Mouse (Mus musculus) hindbrain, embryonic 14.5 days (tissue): ENCODE measurements around the gene Extl2. TPM values are rescaled to one million over a fixed set of nuclear protein-coding genes. Genes with fewer than 3 reads are reported as not detected.

Source experiments
- ATAC-seq: fragments of 200-750 bp; cut with Nextera tagmentation; 2 replicates; pipeline ENCODE4 v1.8.0; 2017; ENCODE audit warnings: moderate number of reproducible peaks, mild to moderate bottlenecking, moderate TSS enrichment, moderate library complexity; ENCODE audit not compliant: low FRiP score
- DNase-seq: peaks from one replicate; pipeline ENCODE4 v3.0.0-alpha.2; 2015; ENCODE audit warnings: low spot score
- H3K27ac ChIP-seq: fragments of 300-500 bp; sonication (generic); 2 replicates; pipeline ENCODE4 v1.5.1; 2014; ENCODE audit warnings: mild to moderate bottlenecking, moderate library complexity
- H3K27me3 ChIP-seq: fragments of 300-500 bp; sonication (generic); 2 replicates; pipeline ENCODE4 v1.6.1; 2014; ENCODE audit warnings: mild to moderate bottlenecking, low read length, mixed read lengths; ENCODE audit not compliant: control insufficient read depth, insufficient read depth
- H3K36me3 ChIP-seq: fragments of 300-500 bp; sonication (generic); replicated peaks from 2 replicates; pipeline ENCODE4 v1.6.1; 2014; ENCODE audit not compliant: control insufficient read depth, insufficient read depth
- H3K4me1 ChIP-seq: fragments of 300-500 bp; sonication (generic); replicated peaks from 2 replicates; pipeline ENCODE4 v1.6.1; 2014; ENCODE audit warnings: antibody characterized with exemption, low read length, mixed read lengths; ENCODE audit not compliant: control insufficient read depth, insufficient read depth
- H3K4me2 ChIP-seq: fragments of 300-500 bp; sonication (generic); replicated peaks from 2 replicates; pipeline ENCODE4 v1.6.1; 2014; ENCODE audit warnings: mild to moderate bottlenecking, moderate library complexity
- H3K4me3 ChIP-seq: fragments of 300-500 bp; sonication (generic); replicated peaks from 2 replicates; pipeline ENCODE4 v1.5.1; 2014; ENCODE audit warnings: mild to moderate bottlenecking, low read length
- H3K9ac ChIP-seq: fragments of 300-500 bp; sonication (generic); 2 replicates; pipeline ENCODE4 v1.6.1; 2014
- H3K9me3 ChIP-seq: fragments of 300-500 bp; sonication (generic); 2 replicates; pipeline ENCODE4 v1.6.1; 2016; ENCODE audit warnings: low read length; ENCODE audit not compliant: control insufficient read depth
- WGBS: fragments of 180-500 bp; shearing (Covaris S2); extraction: QIAGEN DNeasy Blood & Tissue Kit; methylation state at CpG from one replicate; pipeline ENCODE4 v1.1.7; 2014; 5-methylcytosine and 5-hydroxymethylcytosine counted together
- polyA plus RNA-seq: library from polyadenylated mRNA; unstranded; fragments of >200 nt; fragmentation: Nextera tagmentation; extraction: Ambion mirVana; gene quantifications from 2 replicates; pipeline ENCODE4 v1.2.1, GENCODE M21; 2014

The Extl2 gene
- polyA plus RNA-seq, 1 experiment from 2014 or later = 43.7 TPM

DNA sequence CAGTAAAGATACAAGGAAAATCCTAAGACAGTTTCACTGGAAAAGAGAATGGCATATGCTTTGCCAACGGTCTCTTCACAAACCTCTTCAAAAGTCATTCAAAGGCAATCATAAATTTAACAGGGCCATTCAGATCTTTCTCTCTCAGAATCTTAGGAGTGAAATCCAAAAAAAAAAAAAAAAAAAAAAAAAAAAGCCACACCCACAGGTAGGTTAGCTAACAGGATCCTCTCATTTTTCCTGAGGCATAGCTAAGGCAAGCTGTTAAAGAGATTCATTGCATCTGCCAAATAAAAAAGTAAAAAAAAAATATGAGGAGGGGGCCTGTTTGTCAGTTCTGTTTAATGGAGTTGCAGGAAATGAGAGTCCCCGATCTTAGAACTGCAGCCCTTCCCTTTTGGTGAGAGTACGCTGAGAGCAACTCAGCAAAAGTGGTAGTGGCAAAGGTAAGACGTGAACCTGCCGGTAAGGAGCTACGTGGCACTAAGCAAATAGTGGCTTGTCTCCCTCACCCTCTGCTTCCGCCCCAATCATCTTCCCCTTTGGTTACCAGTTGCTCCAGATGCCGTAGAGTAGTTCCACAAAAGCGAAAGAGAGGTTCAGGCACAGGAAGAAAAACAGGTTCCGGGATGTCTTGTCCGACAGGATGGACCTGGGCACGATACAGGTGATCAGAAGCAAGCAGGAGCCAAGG, 831 bp upstream of the Extl2 start:
- peak overlapping the region; percentile 87 for H3K27ac ChIP-seq
- H3K4me3 ChIP-seq = peak overlapping the region; percentile 89
- peak overlapping the region; percentile 71 for H3K4me2 ChIP-seq
- H3K36me3 ChIP-seq = peaks cover 16% of the 10 kb centered on the region
- 9% methylated on average over 12 of the region's 12 CpGs for WGBS
- ATAC-seq = peak; percentile 5; the same call in 1 of the 2 replicates
- peak overlapping the region; percentile 96 for H3K9ac ChIP-seq
- H3K9me3 ChIP-seq = no peaks in the 10 kb centered on the region
- H3K27me3 ChIP-seq = no peaks in the 10 kb centered on the region
- DNase-seq = peak; percentile 28
- H3K4me1 ChIP-seq = peaks cover 29% of the 10 kb centered on the region

DNA sequence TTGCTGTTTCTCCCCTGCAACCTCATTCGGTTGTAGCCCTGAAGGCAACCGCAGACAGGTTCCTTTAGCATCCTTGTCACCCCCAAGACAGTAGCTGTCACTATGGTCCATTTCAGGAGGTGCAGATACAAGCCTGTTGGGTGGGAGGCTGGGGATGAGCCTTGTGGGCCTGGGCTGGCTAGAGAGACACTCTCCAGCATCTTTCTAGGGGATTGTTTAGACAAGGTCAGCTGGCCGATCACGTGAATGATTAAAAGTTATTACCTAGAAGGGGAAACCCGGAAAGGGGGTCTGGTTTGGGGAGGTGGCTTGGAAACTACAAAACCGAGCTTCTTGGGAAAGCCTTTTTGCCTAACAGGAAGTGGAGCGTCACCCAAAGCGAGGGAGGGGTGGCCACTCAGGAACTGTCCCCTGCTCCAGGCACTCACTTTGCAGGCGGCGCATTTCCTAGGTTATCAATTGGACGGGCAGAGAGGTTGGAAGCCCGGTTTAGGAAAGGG, 729 bp downstream of the Extl2 start:
- under 1% methylated on average over 12 of the region's 12 CpGs for WGBS
- peak; percentile 80 for ATAC-seq
- Histone ChIP-seq H3K4me2 (peak overlapping the region; percentile 71), H3K27ac (peak overlapping the region; percentile 87), H3K36me3 (peaks cover 9% of the 10 kb centered on the region), H3K27me3 (no peaks in the 10 kb centered on the region), H3K4me1 (peaks cover 29% of the 10 kb centered on the region), H3K9ac (peak overlapping the region; percentile 96), H3K9me3 (no peaks in the 10 kb centered on the region), H3K4me3 (peak overlapping the region; percentile 89)
- peak; percentile 80 for DNase-seq

DNA sequence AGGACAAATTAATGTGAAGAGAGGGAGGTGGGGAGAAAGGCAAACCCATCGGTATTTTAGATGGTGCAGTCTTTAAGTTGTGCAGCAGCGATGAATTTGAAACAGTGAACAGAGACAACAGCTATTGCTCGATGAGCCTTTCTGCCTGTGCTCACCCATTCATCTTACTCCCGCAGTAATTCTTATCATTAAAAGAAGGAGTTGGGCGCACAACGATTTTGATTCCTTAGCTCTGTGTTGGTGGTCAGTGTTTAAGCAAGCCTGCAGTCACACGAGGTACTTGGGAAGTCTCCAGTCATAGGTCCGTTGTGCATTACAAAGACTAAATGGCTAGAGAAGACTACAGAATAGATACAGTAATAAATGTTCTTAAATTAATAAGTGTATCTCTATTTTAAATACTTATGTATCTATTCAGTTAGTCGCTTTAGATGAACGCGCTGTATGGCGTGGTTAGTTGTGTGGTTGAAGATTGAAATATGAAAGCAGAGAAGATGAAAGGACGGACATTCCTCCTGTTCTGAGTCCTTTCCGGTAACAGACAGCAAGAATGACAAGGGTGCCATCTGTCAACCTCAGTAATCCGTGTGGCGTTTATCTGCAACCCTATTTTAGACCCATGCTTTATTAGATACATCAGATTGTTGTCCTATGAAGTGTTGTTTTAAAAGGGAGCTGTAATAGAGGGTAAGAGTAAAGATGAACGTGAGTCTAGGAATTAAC, 2.5 kb downstream of the Extl2 start:
- 80% methylated on average over 17 of the region's 17 CpGs for WGBS
- Histone ChIP-seq H3K4me3 (peak overlapping the region; percentile 89), H3K9me3 (no peaks in the 10 kb centered on the region), H3K9ac (peak overlapping the region; percentile 96; the same call in 1 of the 2 replicates), H3K27ac (no peak overlapping the region), H3K4me1 (peaks cover 29% of the 10 kb centered on the region), H3K36me3 (peaks cover 5% of the 10 kb centered on the region; the same call in 1 of the 2 replicates), H3K4me2 (peak overlapping the region; percentile 71), H3K27me3 (no peaks in the 10 kb centered on the region)
- no peak for ATAC-seq
- DNase-seq = no peak

DNA sequence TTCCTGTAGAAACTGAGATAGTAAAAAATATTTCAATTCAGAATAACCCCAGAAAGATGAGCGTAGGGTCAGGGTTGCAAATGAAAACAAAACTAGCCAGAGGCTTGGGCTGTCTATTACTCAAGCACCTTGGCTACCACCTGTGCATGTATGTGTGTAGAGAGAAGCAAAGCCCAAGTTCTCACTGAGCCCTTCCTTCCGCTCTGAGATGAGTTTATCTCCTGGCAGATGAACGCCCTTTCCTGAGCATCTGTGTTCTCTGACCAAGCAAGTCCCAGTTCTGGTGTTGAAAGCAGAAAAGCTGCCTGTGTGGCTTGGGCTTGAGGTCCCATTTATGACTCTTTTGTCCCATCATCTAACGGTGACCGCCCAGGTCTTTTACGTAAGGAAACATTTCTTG, 7.6 kb downstream of the Extl2 start:
- WGBS = 94% methylated on average over 6 of the region's 6 CpGs

DNA sequence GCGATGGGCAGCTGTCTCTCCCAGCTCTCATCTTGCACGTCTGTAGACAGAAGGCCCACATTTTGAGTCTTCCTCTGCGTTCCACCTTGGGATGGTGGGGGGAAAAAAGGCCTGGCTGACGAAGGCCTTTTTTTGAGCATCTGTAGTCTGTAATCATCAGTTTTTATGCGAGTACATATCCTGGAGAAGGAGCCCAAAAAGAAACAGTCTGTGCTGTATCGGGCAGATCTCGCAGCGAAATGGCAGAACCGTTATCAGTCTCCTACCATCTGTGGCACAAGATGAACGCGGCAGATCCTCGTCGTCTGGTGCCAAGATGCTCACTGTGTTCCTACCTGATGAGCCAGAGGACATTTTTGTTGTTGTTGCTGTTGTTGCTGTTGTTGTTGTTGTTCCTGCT, 8.9 kb downstream of the Extl2 start:
- ATAC-seq (no peak), DNase-seq (no peak)
- Histone ChIP-seq H3K27ac (no peak overlapping the region), H3K9me3 (no peaks in the 10 kb centered on the region), H3K9ac (no peak overlapping the region), H3K36me3 (no peaks in the 10 kb centered on the region; the same call in 1 of the 2 replicates), H3K4me3 (no peak overlapping the region), H3K27me3 (no peaks in the 10 kb centered on the region), H3K4me1 (no peaks in the 10 kb centered on the region), H3K4me2 (no peak overlapping the region)
- WGBS = 89% methylated on average over 13 of the region's 13 CpGs

More for the DNA sequence above, 7.6 kb downstream of the Extl2 start:
- Histone ChIP-seq H3K9me3 (no peaks in the 10 kb centered on the region), H3K4me2 (no peak overlapping the region), H3K4me1 (peaks cover 1% of the 10 kb centered on the region), H3K27me3 (no peaks in the 10 kb centered on the region), H3K36me3 (no peaks in the 10 kb centered on the region; the same call in 1 of the 2 replicates), H3K4me3 (no peak overlapping the region), H3K27ac (no peak overlapping the region), H3K9ac (no peak overlapping the region)
- ATAC-seq (no peak), DNase-seq (no peak)

DNA sequence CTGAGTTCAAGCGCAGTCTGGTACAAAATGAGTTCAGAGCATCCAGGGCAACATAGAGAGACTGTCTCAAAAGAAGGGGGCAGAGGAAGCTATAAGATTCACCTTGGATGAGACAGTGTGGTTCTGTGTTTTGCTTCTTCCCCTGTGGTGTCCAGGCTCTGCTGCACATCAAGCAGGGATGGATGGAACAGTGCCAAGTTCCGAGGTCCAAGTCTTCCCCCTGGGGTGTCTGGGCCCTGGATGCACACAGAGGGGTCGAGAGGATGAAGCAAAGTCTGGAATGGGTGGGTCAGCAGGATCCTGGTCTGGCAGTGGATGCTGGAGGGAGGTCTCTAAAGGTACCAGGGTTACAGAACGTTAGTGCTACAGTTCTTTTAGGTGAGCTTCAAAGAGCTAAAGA, 11.3 kb downstream of the Extl2 start:
- Histone ChIP-seq H3K4me3 (no peak overlapping the region), H3K36me3 (no peaks in the 10 kb centered on the region), H3K27ac (no peak overlapping the region), H3K9me3 (no peaks in the 10 kb centered on the region), H3K27me3 (no peaks in the 10 kb centered on the region), H3K9ac (no peak overlapping the region), H3K4me1 (no peaks in the 10 kb centered on the region), H3K4me2 (no peak overlapping the region)
- WGBS = 70% methylated on average over 4 of the region's 4 CpGs
- DNase-seq (no peak), ATAC-seq (no peak)

DNA sequence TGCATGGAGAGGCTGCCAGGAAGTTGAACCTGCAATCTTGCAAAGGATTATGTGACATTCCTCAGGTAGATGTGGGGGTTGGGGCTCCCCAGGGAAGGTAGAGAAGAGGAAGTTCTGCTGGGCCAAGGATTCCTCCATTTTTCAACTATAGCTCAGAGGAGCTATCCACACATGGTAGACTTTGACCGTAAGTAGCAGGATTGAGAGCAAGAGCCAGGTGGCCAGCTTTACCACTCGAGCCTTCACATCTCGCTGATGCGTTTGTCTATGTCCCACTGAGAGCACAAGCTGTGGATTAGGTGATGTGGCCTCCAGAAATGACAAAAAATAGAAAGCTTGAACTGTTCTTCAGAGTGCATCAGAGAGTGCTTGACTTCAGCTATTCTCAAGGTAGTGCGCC, 11.9 kb downstream of the Extl2 start:
- Histone ChIP-seq H3K4me2 (no peak overlapping the region), H3K4me3 (no peak overlapping the region), H3K36me3 (no peaks in the 10 kb centered on the region), H3K27ac (no peak overlapping the region), H3K27me3 (no peaks in the 10 kb centered on the region), H3K9ac (no peak overlapping the region), H3K4me1 (no peaks in the 10 kb centered on the region), H3K9me3 (no peaks in the 10 kb centered on the region)
- WGBS = 94% methylated on average over 5 of the region's 5 CpGs
- ATAC-seq (no peak), DNase-seq (no peak)

DNA sequence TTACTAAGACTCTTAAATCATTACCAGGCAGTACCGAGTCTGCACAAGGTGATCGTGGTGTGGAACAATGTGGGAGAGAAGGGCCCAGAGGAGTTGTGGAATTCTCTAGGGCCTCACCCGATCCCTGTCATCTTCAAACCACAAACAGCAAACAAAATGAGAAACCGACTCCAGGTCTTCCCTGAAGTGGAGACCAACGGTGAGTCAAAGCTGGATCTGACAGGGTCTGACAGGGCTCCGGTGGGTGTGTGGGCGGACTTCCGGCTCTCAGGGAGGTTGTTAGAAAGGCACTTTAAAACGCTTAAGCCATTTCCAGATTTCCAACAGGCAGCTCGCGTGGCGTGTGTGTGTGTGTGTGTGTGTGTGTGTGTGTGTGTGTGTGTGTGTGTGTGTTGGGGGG, 17.0 kb downstream of the Extl2 start:
- Histone ChIP-seq H3K4me3 (no peak overlapping the region), H3K9ac (no peak overlapping the region), H3K27ac (no peak overlapping the region), H3K27me3 (no peaks in the 10 kb centered on the region), H3K9me3 (no peaks in the 10 kb centered on the region), H3K4me2 (no peak overlapping the region), H3K36me3 (peaks cover 27% of the 10 kb centered on the region), H3K4me1 (no peaks in the 10 kb centered on the region)
- DNase-seq = no peak
- no peak for ATAC-seq
- WGBS = 93% methylated on average over 12 of the region's 12 CpGs

DNA sequence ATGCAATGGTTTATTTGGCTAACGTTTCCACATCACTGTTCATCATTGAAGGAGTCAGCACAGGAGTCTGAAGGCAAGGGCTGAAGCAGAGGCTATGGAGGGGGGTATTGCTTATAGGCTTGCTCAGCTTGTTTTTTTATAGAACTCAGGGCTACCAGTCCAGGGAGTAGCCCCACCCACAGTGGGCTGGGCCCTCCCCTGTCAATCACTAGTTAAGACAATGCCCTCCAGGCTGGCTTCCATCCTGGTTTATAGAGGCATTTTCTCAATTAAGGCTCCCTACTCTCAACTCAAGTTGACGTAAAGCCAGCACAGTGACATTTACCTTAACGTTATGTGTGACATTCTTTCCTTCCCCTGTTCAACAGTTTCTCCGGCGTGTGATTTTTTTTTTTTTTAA, 17.4 kb downstream of the Extl2 start:
- 84% methylated on average over 5 of the region's 5 CpGs for WGBS
- Histone ChIP-seq H3K4me1 (no peaks in the 10 kb centered on the region), H3K27ac (no peak overlapping the region), H3K27me3 (no peaks in the 10 kb centered on the region), H3K36me3 (peaks cover 27% of the 10 kb centered on the region), H3K4me2 (no peak overlapping the region), H3K9ac (no peak overlapping the region), H3K4me3 (no peak overlapping the region), H3K9me3 (no peaks in the 10 kb centered on the region)
- DNase-seq (no peak), ATAC-seq (no peak)
